Mouse (Mus musculus): ENCODE results near the gene Gm20498. TPM values are rescaled to one million over a fixed set of nuclear protein-coding genes. Genes with fewer than 3 reads are reported as not detected.

Gene Gm20498
- polyA plus RNA-seq (2017; shearing (Covaris generic)): 15.1 TPM

GRCm38 (mm10) chr12:81532316-81533028 lies at the start of gene Gm20498, which contains the start of gene Synj2bp:
TSS of gene Gm20498 (minus strand) at chr12:81532905.
TSS of gene Synj2bp (minus strand) at chr12:81532911.

GRCm38 (mm10) chr12:81568374-81568773 lies 35.7 kb upstream of the Gm20498 start, which contains the start of gene Adam21:
TSS of gene Adam21 (minus strand) at chr12:81568474.

GRCm38 (mm10) chr12:81484727-81485191 lies 47.9 kb downstream of the Gm20498 start, which contains the start of gene Cox16:
TSS of gene Cox16 (minus strand) at chr12:81485127.

GRCm38 (mm10) chr12:81421846-81422245 lies 110.9 kb downstream of the Gm20498 start, which contains the start of gene Adam4:
TSS of gene Adam4 (minus strand) at chr12:81421946.

GRCm38 (mm10) chr12:81379364-81379763 lies 153.3 kb downstream of the Gm20498 start, which contains the start of gene Gm4787:
TSS of gene Gm4787 (minus strand) at chr12:81379464.

GRCm38 (mm10) chr12:81332875-81333421 lies 199.8 kb downstream of the Gm20498 start, which contains the start of gene Slc8a3:
TSS of gene Slc8a3 (minus strand) at chr12:81333180.

Other genes with a start within 250 kb of the Gm20498 start
- not detected for gene Slc8a3, start 199.7 kb downstream of the Gm20498 start, polyA plus RNA-seq (2017; shearing (Covaris generic))
- gene Gm4787, start 153.4 kb downstream of the Gm20498 start, polyA plus RNA-seq (2017; shearing (Covaris generic)): 0.55 TPM
- 0.46 TPM for gene Adam4, start 111.0 kb downstream of the Gm20498 start, polyA plus RNA-seq (2017; shearing (Covaris generic))
- 188 TPM for gene Cox16, start 47.8 kb downstream of the Gm20498 start, polyA plus RNA-seq (2017; shearing (Covaris generic))
- 66.7 TPM for gene Synj2bp, start within 50 bp of the Gm20498 start, polyA plus RNA-seq (2017; shearing (Covaris generic))
- not detected for gene Adam21, start 35.6 kb upstream of the Gm20498 start, polyA plus RNA-seq (2017; shearing (Covaris generic))
- 31.3 TPM for gene Med6, start 62.1 kb upstream of the Gm20498 start, polyA plus RNA-seq (2017; shearing (Covaris generic))
- not detected for gene Ttc9, start 98.3 kb upstream of the Gm20498 start, polyA plus RNA-seq (2017; shearing (Covaris generic))
- 0.14 TPM for gene Map3k9, start 248.3 kb upstream of the Gm20498 start, polyA plus RNA-seq (2017; shearing (Covaris generic))